Mouse (Mus musculus): ENCODE data around the gene Ccdc191.
A peak's percentile ranks its signal among the peaks of the same experiment; 100 is the strongest.

Gene Ccdc191

DNA sequence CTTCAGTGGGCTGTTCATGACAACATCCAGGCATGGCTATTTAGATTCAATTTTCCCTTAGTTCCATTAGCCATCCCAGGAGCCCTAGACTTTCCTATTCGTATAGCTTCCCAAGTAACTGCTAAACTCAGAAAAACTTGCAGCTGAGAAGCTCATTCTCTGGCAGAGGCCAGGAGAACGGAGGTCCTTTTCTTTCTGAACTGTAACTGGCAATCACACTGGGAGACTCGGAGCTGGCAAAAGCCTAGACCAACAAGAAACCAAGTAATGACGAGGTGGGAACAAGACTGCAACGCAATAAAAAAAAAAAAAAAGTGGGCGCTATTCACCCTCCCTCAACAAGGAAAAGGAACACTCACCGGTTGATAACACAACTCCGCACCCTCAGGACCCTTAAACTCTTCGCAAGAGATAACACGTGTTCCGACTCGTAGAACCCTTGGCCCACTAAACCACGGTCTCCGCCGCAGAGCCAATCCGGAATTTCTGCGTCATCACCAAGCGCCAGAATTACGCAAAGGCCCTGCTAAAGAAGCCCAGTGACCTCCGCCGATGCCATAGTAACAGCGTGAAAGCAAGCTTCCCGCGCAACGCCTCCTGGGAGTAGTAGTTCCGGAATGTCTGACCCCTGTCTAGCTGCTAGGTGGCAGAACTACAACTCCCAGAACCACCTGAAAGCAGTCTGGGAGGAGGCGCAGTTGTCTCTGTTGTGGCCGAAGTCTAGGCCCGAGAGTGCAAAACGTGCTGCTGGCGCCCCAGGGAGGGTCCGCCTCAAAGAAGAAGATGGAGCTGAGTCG lies at the start of gene Ccdc191:
TSS of gene Ccdc191 (plus strand) at position 593 of the 797 bp plus-strand sequence.
- peak; percentile 99 for DNase-seq (ENCODE audit: low spot score in 2 of 2)

DNA sequence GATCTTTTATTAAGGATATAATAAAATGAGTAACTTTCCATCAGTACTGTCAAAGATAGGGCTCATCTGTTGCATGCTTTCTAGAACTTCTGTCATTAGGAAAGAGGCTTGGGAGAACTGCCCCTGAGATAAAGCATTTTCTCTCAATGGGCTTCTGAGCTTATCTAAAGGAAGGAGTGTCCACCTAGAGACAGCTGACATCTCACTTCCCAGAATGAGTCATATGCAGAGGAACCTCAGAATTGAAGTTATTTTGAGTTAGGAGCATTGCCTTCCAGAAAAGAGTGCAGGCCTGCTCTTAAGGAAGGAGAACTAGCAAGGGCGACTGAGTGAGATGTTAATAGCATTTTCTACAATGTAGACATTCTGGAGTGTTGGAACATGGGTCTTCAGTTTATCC lies 48.4 kb upstream of the Ccdc191 start:
- no peak for DNase-seq (ENCODE audit: low spot score in 2 of 2)

DNA sequence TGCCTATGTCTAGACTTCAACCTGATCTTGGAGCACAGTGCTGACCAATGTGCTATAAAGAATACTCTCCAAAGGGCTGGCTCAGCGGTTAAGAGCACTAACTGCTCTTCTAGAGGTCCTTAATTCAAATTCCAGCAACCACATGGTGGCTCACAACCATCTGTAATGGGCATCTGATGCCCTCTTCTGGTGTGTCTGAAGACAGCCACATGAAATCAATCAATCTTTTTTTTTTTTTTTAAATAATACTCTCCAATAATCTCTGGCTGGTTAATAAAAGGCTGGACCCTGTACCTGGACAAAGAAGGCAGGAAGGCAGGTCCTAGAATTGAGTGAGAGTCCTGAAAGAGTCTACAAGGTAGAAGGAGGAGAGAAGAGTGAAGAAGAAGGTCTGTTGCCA lies 39.8 kb upstream of the Ccdc191 start:
- DNase-seq (ENCODE audit: low spot score in 2 of 2), result no peak

DNA sequence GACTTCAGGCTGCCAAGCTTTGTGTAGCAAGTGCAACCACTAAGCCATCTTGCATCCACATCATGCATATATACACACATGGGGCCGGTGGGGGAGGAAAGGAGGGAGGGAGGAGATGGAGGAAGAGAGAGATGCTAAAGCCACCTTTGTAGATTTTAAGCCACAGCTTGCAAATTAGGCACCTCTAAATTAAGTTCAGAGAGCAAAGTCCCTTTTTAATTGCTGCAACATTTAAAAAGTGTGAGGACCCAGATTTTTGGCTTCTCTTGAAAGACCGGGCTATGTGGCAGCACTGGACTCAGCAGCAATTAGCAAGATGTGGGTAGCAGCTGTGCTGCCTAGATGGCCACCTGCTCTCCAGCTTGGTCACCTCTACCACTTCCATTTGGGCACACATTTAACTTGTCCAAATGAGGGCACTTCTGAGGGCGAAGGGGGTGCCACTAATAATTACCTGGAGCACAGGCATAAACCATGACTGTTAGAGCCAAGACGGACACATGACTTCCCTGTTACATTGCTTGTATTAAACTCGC lies 30.6 kb upstream of the Ccdc191 start:
- no peak for DNase-seq (ENCODE audit: low spot score in 2 of 2)

DNA sequence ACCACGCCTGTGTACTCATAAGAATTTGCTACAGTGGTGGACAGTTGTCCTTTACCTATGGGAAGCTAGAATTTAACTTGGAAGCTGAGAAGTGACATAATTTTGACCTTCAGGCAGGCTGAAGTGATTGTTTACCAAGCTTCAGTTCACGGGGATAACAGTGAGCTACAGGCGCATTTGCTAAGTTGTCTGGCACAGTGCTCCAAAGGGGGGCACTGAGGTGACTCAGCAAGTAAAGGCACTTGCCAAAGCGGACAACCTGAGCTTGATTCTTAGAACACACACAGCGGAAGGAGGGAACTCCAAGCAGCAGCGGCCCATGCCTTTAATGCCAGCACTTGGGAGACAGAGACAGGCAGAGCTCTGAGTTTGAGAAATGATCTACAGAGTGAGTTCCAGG lies 29.0 kb upstream of the Ccdc191 start:
- no peak for DNase-seq (ENCODE audit: low spot score in 2 of 2)

DNA sequence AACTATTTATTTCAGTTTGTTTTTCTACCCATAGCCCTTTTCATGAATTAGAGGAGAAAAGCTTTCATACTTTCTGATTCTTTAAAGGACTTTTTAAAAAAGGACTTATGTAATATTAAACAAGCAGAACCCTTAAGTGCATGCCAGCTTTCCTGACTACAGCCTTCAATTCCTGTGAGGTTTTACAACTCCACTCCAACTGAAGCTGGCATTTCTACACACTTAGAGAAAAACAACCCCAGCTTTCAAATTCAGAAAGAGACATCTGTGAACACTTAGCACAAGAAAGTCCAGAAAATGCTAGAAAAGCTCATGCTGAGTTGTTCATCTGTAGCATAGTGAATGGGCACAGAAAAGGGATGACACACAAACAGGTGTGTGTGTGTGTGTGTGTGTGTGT lies 19.8 kb upstream of the Ccdc191 start:
- no peak for DNase-seq (ENCODE audit: low spot score in 2 of 2)

DNA sequence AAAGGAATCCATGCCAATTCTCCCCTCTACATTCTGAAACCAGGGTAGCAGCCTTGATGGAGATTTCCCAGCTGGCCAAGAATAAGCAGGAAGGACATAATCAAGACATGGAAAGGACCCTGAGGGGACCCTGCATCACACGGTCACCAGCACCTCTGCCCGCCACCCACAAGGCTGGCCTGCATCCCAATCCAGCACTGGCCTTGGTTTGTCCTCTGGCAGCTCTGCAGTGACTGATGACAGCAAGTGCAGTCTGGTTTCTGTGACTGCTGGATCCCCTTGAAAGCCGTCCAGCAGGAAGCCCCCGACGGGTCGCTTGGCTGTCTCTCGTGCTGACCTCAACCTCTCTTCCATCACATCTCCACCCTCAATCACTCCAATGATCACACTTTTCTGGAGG lies 18.2 kb upstream of the Ccdc191 start:
- DNase-seq (ENCODE audit: low spot score in 2 of 2), result no peak

DNA sequence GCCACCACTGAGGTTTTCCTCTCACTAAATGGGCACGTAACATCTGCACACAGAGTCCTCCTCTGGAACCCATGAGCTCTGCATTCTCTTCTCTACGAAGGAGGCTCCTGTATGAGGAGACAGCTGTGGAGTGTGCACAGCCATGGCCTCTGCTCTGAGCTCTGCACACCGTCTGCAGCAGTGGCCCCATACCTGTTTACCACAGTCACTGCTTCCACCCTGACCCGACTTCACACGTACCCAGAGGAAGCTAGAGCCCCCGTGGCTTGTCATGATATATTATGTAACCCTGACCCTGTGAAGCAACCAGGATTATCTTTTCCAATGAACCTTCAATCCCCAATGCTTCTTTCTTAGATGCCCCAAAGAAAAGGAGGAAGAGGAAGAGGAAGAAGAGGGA lies 9.8 kb upstream of the Ccdc191 start:
- DNase-seq (ENCODE audit: low spot score in 2 of 2), result no peak

DNA sequence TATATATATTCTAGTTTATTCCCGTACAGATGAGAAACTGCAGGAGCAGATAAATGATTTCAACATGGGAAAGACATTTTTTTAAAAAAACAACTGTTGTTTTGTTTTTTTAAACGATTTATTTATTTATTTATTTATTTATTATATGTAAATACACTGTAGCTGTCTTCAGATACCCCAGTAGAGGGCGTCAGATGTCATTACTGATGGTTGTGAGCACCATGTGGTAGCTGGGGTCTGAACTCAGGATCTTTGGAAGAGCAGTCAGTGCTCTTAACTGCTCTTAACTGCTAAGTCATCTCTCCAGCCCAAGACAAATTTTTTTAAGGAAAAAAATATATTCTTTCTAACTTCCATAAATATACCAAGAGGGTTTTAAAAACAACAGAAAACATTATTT lies 8.0 kb upstream of the Ccdc191 start:
- no peak for DNase-seq (ENCODE audit: low spot score in 2 of 2)

DNA sequence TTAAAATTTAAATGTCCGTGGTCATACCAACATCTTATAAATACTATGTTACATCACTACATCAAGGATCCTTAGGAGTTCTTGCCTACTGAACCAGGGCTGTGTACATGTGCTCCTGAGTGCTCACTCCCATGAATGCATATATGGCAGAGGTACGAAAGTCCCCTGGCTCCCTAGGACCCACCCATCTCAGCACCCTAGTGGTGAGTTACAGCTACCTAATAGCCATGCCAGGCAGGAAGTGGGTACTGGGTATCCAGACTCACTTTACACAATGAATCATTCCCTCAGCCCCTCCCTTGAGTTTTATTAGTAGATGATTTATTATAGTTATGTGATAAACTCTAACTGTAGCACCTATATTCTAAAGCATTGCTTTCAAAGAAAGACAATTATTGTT lies 7.3 kb upstream of the Ccdc191 start:
- no peak for DNase-seq (ENCODE audit: low spot score in 2 of 2)

DNA sequence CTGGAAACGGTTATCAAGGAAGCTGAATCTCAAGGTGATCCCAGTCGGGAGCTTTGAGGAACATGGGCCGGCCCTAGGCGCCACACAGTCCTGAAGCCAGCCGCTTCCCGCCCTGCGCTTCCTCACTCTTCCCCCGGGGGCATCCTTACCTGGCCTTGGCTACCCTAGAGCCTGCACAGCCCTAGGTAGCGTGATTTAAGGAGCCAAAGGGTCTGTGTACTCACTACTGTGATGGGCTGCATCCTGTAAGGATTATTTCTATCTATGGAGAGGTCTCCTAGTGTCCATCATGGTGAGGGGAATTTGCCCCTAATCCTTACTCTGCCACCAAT lies 371 bp downstream of the Ccdc191 start:
- no peak for DNase-seq (ENCODE audit: low spot score in 2 of 2)

DNA sequence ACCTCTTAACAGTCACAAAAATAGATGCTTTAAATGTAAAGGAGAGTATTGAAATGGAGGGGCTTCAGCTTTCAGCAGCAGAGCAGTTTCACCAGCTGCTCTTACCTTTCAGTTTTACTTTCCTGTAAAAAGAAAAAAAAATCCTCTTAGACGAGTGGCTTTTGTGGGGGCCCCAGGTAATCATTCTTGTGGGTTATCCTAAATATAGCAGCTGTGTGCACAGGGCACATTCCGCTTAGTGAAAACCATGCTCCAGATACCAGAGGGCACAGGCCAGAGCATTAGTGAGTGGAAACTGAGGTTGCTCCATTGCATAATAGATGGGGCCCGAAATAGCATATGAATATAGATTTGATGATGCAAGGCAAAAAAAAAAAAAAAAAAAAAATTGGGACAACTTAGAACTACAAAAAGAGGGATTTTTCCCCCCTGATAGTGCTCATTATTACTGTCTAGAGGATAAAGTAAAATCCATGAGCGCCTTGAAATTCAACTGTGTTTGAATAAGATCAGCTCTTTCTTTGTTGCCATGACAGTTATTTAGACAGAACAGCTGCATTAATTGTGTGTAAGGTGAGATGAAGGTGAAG lies 1.2 kb downstream of the Ccdc191 start:
- DNase-seq (ENCODE audit: low spot score in 2 of 2), result no peak

DNA sequence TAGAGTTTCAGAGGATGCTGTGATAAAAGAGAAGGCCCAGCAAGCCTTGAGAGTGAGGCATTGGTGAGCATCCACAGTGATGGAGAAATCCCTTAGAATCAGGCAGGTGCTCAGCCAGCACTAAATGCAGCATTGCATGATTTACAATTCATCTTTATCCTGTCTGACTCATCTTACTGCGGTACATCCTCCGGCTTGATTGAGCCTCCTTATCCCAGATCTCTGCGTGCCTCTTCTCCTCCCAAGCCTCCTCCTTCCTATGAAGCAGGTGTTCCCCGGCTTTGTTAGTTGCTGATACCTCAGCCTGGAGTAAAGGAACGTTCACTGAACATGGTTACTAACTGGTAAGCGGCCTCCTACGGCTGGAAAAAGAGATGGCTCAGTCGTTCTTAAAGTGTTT lies 4.9 kb downstream of the Ccdc191 start:
- no peak for DNase-seq (ENCODE audit: low spot score in 2 of 2)

DNA sequence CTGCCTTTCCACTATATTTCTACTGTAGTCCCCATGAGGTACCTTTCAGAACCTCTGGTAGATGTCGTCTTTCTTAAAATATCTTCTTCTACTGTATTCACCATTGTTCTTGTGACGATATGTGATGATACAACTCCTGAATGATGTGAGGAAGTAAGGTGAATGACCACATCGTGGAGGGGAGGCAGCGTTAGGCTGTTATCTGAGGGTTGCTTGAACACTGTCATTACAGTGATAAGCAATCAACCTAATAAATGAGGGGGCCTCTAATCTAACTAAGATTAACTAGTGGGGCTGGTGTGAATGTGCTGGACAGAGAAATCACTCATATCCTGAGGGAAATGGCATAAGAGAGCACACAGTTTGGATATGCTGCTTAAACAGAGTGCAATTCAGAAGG lies 10.5 kb downstream of the Ccdc191 start:
- DNase-seq (ENCODE audit: low spot score in 2 of 2), result no peak

DNA sequence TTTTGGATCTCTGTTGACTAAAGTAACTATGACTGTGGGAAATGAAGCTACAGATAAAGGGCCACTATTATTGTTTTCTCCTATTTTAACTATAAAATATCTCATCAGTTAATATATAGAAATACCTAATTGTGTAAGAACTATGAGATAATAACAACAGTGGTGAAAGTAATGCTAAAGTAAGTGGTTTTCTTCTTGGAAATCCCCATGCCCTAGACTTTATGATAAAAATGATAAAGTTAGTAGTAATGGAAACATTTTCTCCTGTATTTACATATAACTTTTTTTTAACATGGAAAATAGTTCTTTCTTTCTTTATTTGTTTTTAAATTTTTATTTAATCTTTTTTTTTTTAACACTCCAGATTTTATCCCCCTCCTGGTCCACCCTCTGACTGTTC lies 11.0 kb downstream of the Ccdc191 start:
- no peak for DNase-seq (ENCODE audit: low spot score in 2 of 2)

DNA sequence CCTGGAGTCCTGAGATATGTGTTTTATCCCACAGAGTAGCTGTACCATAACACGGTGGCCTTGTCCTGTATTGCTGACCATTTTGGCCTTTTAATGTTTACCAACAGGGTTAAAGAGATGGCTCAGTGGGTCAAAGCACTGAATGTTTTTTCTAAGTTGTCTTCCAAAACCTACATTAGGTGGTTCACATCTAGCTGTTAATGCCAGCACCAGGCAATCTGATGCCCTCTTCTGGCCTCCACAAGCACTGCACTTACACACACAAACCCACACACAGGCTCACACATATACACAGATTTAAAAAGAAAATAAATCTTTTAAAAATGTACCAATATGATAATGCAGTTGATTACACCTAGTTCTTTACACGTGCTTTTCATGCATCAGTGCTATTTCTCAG lies 19.3 kb downstream of the Ccdc191 start:
- DNase-seq (ENCODE audit: low spot score in 2 of 2), result no peak

DNA sequence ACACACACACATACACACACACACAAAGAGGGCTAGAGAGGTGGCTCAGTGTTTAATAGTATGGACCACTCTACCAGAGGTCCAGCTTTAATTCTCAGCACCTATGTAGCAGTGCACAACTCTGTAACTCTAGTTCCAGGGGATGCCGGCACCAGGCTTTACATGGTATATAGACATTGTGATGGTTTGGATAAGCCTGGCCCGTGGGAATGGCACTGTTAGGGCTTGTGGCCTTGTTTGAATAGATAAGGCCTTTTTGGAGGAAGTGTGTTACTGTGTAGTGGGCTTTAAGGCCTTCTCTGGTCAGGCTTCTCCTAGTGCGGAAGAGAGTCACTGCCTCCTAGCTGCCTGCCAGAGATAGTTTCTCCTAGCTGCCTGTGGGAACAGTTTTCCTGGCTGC lies 29.3 kb downstream of the Ccdc191 start:
- DNase-seq (ENCODE audit: low spot score in 2 of 2), result no peak

DNA sequence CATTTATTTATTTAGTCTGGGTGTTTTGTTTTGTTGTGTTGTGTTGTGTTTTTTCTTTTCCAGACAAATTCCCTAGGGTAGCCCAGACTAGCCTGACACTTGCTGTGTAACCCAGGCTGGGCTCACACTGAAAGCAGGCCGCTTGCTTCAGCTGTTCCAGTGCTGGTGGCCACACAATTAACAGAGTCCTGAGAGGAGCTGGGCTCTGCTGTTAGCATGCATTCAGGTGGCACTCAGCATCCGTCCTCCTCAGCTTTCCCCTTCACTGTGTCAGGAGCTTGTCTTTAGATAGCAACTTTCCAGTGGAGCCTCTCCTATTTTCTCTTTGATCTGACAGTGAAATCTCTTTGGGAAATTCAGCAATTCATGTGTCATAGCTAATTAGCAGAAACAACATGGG lies 32.4 kb downstream of the Ccdc191 start:
- no peak for DNase-seq (ENCODE audit: low spot score in 2 of 2)

DNA sequence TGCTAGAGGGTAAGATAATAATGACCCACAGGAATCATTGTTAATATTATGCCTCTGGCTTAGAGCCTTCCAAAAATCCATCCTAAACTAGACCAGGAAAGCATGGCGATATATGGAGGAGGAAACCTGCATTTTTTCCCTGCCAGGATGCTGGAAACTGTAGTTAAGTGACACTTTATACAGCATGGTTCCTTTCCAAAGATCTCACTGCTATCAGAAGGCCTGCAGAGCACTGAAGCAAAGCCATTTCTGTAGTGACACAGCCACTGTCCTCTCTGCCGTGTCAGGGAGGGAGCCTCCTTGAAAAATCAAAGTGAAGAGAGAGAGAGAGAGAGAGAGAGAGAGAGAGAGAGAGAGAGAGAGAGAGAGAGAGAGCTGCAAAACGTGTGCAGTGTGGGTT lies 33.0 kb downstream of the Ccdc191 start:
- no peak for DNase-seq (ENCODE audit: low spot score in 2 of 2)

DNA sequence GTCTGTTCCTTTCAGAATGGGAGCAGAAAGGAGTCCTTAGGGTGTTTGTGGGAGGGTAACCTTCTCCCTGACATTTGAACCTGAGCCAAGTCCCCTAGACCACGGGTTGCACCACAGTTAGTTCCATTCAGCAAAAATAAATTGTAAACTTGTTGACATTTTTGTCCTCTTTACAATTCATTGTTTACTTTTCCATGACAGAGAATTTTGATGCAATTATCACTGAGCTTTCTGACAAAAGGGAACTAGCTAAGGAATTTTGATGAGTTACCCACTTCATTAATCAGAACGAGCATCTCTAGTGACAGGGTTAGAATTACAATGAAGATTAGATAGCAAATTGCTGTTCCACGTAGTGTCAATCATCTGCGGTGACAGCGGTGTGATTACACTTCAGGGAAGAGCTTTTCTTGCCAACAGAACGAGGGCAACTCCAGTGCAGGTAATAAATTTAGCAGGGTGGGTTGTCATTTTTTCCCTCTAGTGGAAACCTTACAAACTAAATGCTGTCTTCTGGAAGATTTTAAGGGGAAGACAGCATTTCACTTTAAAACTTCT lies 35.5 kb downstream of the Ccdc191 start:
- DNase-seq (ENCODE audit: low spot score in 2 of 2), result no peak

DNA sequence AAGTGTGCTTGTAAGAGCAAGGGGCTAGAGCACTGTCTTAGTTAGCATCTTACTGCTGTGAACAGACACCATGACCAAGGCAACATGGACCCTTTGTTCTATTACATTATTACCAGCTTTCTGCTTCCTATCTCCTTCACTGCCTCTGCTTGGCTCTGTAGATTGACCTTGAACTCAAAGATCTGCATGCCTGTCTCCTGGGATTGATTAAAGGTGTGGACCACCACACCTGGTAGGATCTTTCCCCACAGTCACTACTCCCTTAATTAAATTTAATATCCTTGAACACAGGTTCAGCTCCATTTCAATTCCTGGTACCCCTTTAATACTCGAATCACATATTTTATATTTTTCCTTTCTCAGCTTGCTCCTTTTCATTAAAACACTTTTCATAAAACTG lies 36.2 kb downstream of the Ccdc191 start:
- DNase-seq (ENCODE audit: low spot score in 2 of 2), result no peak

DNA sequence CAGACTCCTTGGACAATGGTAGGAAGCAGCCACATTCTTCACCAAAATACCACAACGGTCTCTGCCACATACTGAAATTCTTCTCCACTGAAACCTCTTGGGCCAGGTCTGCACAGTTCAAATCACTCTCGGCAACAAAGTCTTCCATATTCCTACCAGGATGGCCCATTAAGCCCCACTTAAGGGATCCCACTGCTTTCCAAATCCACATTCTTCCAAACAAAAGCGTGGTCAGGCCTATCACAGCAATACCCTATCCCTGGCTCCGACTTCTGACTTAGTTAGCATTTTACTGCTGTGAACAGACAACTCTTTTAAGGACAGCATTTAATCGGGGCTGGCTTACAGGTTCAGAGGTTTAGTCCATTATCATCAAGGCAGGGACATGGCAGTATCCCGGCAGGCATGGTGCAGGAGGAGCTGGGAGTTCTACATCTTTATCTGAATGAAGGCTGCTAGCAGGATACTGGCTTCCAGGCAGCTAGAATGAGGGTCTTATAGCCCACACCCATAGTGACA lies 36.8 kb downstream of the Ccdc191 start, which contains the start of gene Qtrt2:
TSS of gene Qtrt2 (minus strand) at position 469 of the 519 bp plus-strand sequence.
- no peak for DNase-seq (ENCODE audit: low spot score in 2 of 2)

DNA sequence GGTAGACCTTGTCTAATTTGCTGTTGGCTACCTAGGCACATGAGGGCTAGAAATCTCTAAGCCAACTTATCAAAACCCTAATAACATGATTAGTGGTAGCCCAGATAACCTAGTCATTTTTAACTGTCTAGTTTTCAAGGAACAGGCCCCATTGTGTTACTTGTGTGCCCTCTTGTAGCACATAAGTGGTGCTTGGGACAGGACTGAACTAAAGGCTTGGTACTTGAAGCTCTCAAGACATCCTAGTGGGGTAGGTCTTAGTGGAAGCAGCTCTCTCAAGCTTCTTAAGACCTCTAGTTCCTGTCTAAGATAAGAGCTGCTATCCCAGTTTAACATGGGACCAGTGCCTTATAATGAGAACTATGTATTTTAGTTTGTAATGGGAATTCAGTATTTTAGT lies 41.0 kb downstream of the Ccdc191 start:
- no peak for DNase-seq (ENCODE audit: low spot score in 2 of 2)
